Mouse (Mus musculus): ENCODE measurements around the gene Gngt1. TPM values are rescaled to one million over a fixed set of nuclear protein-coding genes. Genes with fewer than 3 reads are reported as not detected.

Gngt1 gene
- total RNA-seq, 4 experiments from 2014 or later, result not detected

Other genes starting within 250 kb of the Gngt1 start
- under 1 TPM in 3 of 4 experiments, not detected in 1; 0.16 to 0.19 (median 0.19) TPM for gene Calcr, start 229.1 kb upstream of the Gngt1 start, total RNA-seq (2022)
- under 1 TPM in 1 of 4 experiments, not detected in 3; 0.24 TPM for gene Tfpi2, start 4.9 kb upstream of the Gngt1 start, total RNA-seq (2022)
- 10 to 100 TPM; 11.7 to 24.8 (median 15.6) TPM for gene Gng11, start 10.1 kb downstream of the Gngt1 start, total RNA-seq (2022)
- 10 to 100 TPM; 18.2 to 23.3 (median 19.9) TPM for gene Bet1, start 93.2 kb downstream of the Gngt1 start, total RNA-seq (2022)